Mouse (Mus musculus) embryonic facial prominence, embryonic 15.5 days (tissue): Measurements from ENCODE around the gene Ctsc. TPM values are rescaled to one million over a fixed set of nuclear protein-coding genes. Genes with fewer than 3 reads are reported as not detected.
A peak's percentile ranks its signal among the peaks of the same experiment; 100 is the strongest.
"Not testable (repeated sequence)": the region's sequence is repeated elsewhere in the genome, so short reads cannot be mapped to it uniquely, and the experiment has no call there.

Source experiments
- ATAC-seq: fragments of 200-750 bp; cut with Nextera tagmentation; 2 replicates; pipeline ENCODE4 v1.8.0; 2017; ENCODE audit warnings: low read depth, moderate TSS enrichment; ENCODE audit not compliant: insufficient number of reproducible peaks, low FRiP score, low TSS enrichment
- H3K27ac ChIP-seq: fragments of 300-500 bp; sonication (generic); replicated peaks from 2 replicates; pipeline ENCODE4 v1.5.1; 2015; ENCODE audit warnings: mild to moderate bottlenecking, inconsistent platforms
- H3K27me3 ChIP-seq: fragments of 300-500 bp; sonication (generic); 2 replicates; pipeline ENCODE4 v1.6.1; 2015; ENCODE audit warnings: inconsistent platforms
- H3K36me3 ChIP-seq: fragments of 300-500 bp; sonication (generic); 2 replicates; pipeline ENCODE4 v1.6.1; 2015; ENCODE audit warnings: mild to moderate bottlenecking, inconsistent platforms
- H3K4me1 ChIP-seq: fragments of 300-500 bp; sonication (generic); 2 replicates; pipeline ENCODE4 v1.6.1; 2015; ENCODE audit warnings: inconsistent platforms
- H3K4me2 ChIP-seq: fragments of 300-500 bp; sonication (generic); replicated peaks from 2 replicates; pipeline ENCODE4 v1.6.1; 2015; ENCODE audit warnings: mild to moderate bottlenecking, inconsistent platforms
- H3K4me3 ChIP-seq: fragments of 300-500 bp; sonication (generic); replicated peaks from 2 replicates; pipeline ENCODE4 v1.5.1; 2015; ENCODE audit warnings: mild to moderate bottlenecking, inconsistent platforms
- H3K9ac ChIP-seq: fragments of 300-500 bp; sonication (generic); 2 replicates; pipeline ENCODE4 v1.6.1; 2015; ENCODE audit warnings: inconsistent platforms
- H3K9me3 ChIP-seq: fragments of 300-500 bp; sonication (generic); replicated peaks from 2 replicates; pipeline ENCODE4 v1.6.1; 2016; ENCODE audit warnings: inconsistent platforms
- WGBS: fragments of 180-500 bp; shearing (Covaris S2); methylation state at CpG from one replicate; pipeline ENCODE4 v1.1.7; 2015; 5-methylcytosine and 5-hydroxymethylcytosine counted together
- polyA plus RNA-seq: library from polyadenylated mRNA; unstranded; fragments of >200 nt; fragmentation: Nextera tagmentation; extraction: Ambion mirVana; gene quantifications from 2 replicates; pipeline ENCODE4 v1.2.1, GENCODE M21; 2015

The Ctsc gene
- polyA plus RNA-seq: 86.2 and 89.7 TPM in 2 replicates

DNA sequence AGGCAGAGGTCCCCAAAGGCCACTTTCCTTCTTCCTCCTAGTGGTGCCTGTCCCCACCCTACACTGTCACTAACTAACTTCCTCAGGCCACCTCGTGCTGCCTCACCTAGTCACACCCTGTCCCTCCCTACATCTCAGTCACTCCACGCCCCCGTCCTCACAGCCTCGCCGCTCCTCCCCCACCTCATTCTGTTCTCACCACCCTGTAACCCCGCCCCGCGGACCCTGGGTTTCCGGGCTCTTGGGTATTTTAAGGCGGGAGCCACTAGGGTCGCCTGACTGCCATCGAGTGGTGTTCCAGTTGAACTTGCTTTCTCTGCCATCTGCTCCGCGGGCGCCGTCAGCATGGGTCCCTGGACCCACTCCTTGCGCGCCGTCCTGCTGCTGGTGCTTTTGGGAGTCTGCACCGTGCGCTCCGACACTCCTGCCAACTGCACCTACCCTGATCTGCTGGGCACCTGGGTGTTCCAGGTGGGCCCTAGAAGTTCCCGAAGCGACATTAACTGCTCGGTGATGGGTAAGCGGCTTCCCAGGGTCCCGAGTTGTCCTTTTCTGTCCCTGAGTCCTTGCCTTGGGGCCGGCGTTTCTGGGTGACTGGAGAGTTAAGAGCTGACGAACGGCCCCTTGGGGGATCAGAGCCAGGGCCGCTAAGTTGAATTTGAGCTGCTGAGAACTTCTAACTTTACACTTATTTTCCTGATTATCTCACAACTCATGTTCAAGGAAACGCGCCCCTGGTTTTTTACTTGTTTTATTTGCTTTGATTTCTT is at the start of gene Ctsc:
Gene Ctsc (plus strand): TSS at position 228 of the 770 bp plus-strand sequence.
- no peaks in the 10 kb centered on the region for H3K36me3 ChIP-seq
- H3K9me3 ChIP-seq: no peaks in the 10 kb centered on the region
- peak; percentile 79 for ATAC-seq
- H3K9ac ChIP-seq: peak within 1 kb of the TSS; percentile 57
- no peaks in the 10 kb centered on the region for H3K27me3 ChIP-seq
- peak within 1 kb of the TSS; percentile 63 for H3K27ac ChIP-seq
- peak within 1 kb of the TSS; percentile 55 for H3K4me3 ChIP-seq
- WGBS: 2% methylated on average over 34 of the region's 34 CpGs
- no peaks in the 10 kb centered on the region for H3K4me1 ChIP-seq
- H3K4me2 ChIP-seq: peak within 1 kb of the TSS; percentile 88

DNA sequence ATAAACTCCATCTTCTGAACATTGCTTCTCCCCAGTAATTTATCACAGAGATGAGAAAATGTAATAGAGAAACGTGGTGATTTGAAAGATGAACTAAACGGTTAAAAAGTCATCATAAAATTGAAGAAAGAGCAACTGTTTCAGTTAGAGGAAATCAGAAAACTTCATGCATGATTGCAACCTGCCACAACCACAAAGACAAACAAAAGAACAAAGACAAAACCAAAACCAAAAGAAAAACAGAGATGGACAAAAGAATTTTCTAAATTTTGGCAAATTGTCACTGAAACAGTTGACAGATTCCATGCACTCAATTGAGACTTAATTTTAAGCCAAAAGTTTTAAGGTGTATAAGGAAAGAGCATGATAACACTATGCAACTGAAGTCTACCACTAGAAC is 48.8 kb upstream of the Ctsc start:
- Histone ChIP-seq H3K4me1 (no peaks in the 10 kb centered on the region), H3K4me3 (no peak overlapping the region), H3K27ac (no peak overlapping the region), H3K36me3 (no peaks in the 10 kb centered on the region), H3K27me3 (no peaks in the 10 kb centered on the region), H3K9ac (no peak overlapping the region), H3K9me3 (no peaks in the 10 kb centered on the region), H3K4me2 (no peak overlapping the region)
- ATAC-seq: no peak
- WGBS: 51% methylated on average over 2 of the region's 2 CpGs

- no peak for ATAC-seq
- Histone ChIP-seq H3K4me2 (no peak overlapping the region), H3K27me3 (no peaks in the 10 kb centered on the region), H3K9me3 (no peaks in the 10 kb centered on the region), H3K9ac (no peak overlapping the region), H3K27ac (no peak overlapping the region), H3K4me1 (no peaks in the 10 kb centered on the region), H3K4me3 (no peak overlapping the region), H3K36me3 (no peaks in the 10 kb centered on the region)
- WGBS: 78% methylated on average over 4 of the region's 4 CpGs
Measured at GRCm38 (mm10) chr7:88230121-88230520, 47.8 kb upstream of the Ctsc start.

- Histone ChIP-seq H3K4me1 (no peaks in the 10 kb centered on the region), H3K27me3 (no peaks in the 10 kb centered on the region), H3K4me3 (no peak overlapping the region), H3K9ac (no peak overlapping the region), H3K36me3 (no peaks in the 10 kb centered on the region), H3K27ac (no peak overlapping the region), H3K4me2 (no peak overlapping the region), H3K9me3 (no peaks in the 10 kb centered on the region)
- WGBS: 93% methylated on average over 7 of the region's 7 CpGs
- no peak for ATAC-seq
Measured at GRCm38 (mm10) chr7:88230756-88231522, 46.9 kb upstream of the Ctsc start.

GRCm38 (mm10) chr7:88243059-88243458 is 34.8 kb upstream of the Ctsc start:
- H3K27ac ChIP-seq: no peak overlapping the region
- no peak overlapping the region for H3K9ac ChIP-seq
- H3K9me3 ChIP-seq: no peaks in the 10 kb centered on the region
- no peaks in the 10 kb centered on the region for H3K36me3 ChIP-seq
- no peaks in the 10 kb centered on the region for H3K4me1 ChIP-seq
- ATAC-seq: no peak
- H3K27me3 ChIP-seq: no peaks in the 10 kb centered on the region
- WGBS: 51% methylated on average over 3 of the region's 3 CpGs
- no peak overlapping the region for H3K4me3 ChIP-seq
- no peak overlapping the region for H3K4me2 ChIP-seq

DNA sequence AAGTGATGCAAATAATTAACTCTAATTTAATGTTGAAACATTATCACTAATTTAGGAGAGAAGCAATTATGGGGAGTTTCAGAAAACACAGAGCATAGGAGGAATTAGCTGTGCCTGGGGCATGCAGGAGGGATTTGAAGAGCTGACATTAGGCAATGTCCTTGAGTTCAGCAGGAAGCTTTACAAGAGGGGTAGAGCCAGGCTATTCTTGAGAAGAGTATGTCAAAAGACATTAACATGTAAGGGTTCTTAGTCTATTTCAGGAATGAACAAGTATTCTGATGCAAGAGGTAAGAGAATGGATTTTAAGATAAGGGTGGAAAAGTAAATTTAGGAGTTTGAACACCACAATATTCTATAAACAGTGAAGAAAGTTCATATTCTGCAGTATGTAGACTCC is 33.4 kb upstream of the Ctsc start:
- Histone ChIP-seq H3K27me3 (no peaks in the 10 kb centered on the region), H3K4me3 (no peak overlapping the region), H3K9me3 (no peaks in the 10 kb centered on the region), H3K4me2 (no peak overlapping the region), H3K36me3 (no peaks in the 10 kb centered on the region), H3K27ac (no peak overlapping the region), H3K9ac (no peak overlapping the region), H3K4me1 (no peaks in the 10 kb centered on the region)
- ATAC-seq: no peak

GRCm38 (mm10) chr7:88250380-88250779 is 27.5 kb upstream of the Ctsc start:
- H3K4me1 ChIP-seq, H3K4me2 ChIP-seq, H3K27ac ChIP-seq, H3K9ac ChIP-seq, H3K27me3 ChIP-seq, H3K4me3 ChIP-seq, H3K9me3 ChIP-seq, ATAC-seq, H3K36me3 ChIP-seq: not testable (repeated sequence)
- 85% methylated on average over 2 of the region's 2 CpGs for WGBS

- H3K36me3 ChIP-seq: no peaks in the 10 kb centered on the region
- no peaks in the 10 kb centered on the region; the same call in 1 of the 2 replicates for H3K9me3 ChIP-seq
- no peak overlapping the region for H3K9ac ChIP-seq
- H3K27me3 ChIP-seq: no peaks in the 10 kb centered on the region
- H3K4me1 ChIP-seq: no peaks in the 10 kb centered on the region
- H3K4me3 ChIP-seq: no peak overlapping the region
- no peak for ATAC-seq
- H3K4me2 ChIP-seq: no peak overlapping the region
- 41% methylated on average over 1 of the region's 1 CpGs for WGBS
- H3K27ac ChIP-seq: no peak overlapping the region
Measured at GRCm38 (mm10) chr7:88251535-88251934, 26.4 kb upstream of the Ctsc start.

GRCm38 (mm10) chr7:88252129-88252528 is 25.8 kb upstream of the Ctsc start:
- ATAC-seq: no peak
- no peaks in the 10 kb centered on the region for H3K27me3 ChIP-seq
- no peaks in the 10 kb centered on the region for H3K4me1 ChIP-seq
- H3K9ac ChIP-seq: no peak overlapping the region
- H3K36me3 ChIP-seq: no peaks in the 10 kb centered on the region
- H3K4me3 ChIP-seq: no peak overlapping the region
- no peak overlapping the region for H3K4me2 ChIP-seq
- H3K9me3 ChIP-seq: no peaks in the 10 kb centered on the region; the same call in 1 of the 2 replicates
- H3K27ac ChIP-seq: no peak overlapping the region

- H3K27ac ChIP-seq: no peak overlapping the region
- H3K9me3 ChIP-seq: no peaks in the 10 kb centered on the region; the same call in 1 of the 2 replicates
- no peak overlapping the region for H3K4me3 ChIP-seq
- H3K4me1 ChIP-seq: no peaks in the 10 kb centered on the region
- no peak overlapping the region for H3K4me2 ChIP-seq
- H3K27me3 ChIP-seq: no peaks in the 10 kb centered on the region
- no peaks in the 10 kb centered on the region for H3K36me3 ChIP-seq
- no peak overlapping the region for H3K9ac ChIP-seq
- ATAC-seq: no peak
Measured at GRCm38 (mm10) chr7:88254884-88255283, 23.0 kb upstream of the Ctsc start.

GRCm38 (mm10) chr7:88259155-88259925 is 18.5 kb upstream of the Ctsc start:
- no peak overlapping the region for H3K9ac ChIP-seq
- H3K27ac ChIP-seq: no peak overlapping the region
- no peaks in the 10 kb centered on the region for H3K4me1 ChIP-seq
- no peaks in the 10 kb centered on the region for H3K9me3 ChIP-seq
- H3K36me3 ChIP-seq: no peaks in the 10 kb centered on the region
- WGBS: 67% methylated on average over 7 of the region's 7 CpGs
- H3K4me3 ChIP-seq: no peak overlapping the region
- H3K27me3 ChIP-seq: no peaks in the 10 kb centered on the region
- no peak overlapping the region for H3K4me2 ChIP-seq
- ATAC-seq: no peak
